Mouse (Mus musculus) heart, embryonic 11.5 days (tissue): ENCODE measurements at regions not wholly inside any gene's neighbourhood (a gene's known extent, or its start where the extent isn't known, plus 50 kb on each side); places are given as distances from the start of the nearest gene placed in this dataset.
A peak's percentile ranks its signal among the peaks of the same experiment; 100 is the strongest.

Experiments
- ATAC-seq: fragments of 200-750 bp; cut with Nextera tagmentation; replicated peaks from 2 replicates; pipeline ENCODE4 v1.8.0; 2017; ENCODE audit warnings: moderate library complexity; ENCODE audit not compliant: insufficient number of reproducible peaks, low FRiP score, low TSS enrichment
- H3K27ac ChIP-seq: fragments of 300-500 bp; sonication (generic); 2 replicates; pipeline ENCODE4 v1.5.1; 2014; ENCODE audit warnings: mild to moderate bottlenecking, low read depth, low read length
- H3K27me3 ChIP-seq: fragments of 300-500 bp; sonication (generic); 2 replicates; pipeline ENCODE4 v1.6.1; 2014; ENCODE audit warnings: mild to moderate bottlenecking, low read length, mixed read lengths; ENCODE audit not compliant: control insufficient read depth, insufficient read depth
- H3K36me3 ChIP-seq: fragments of 300-500 bp; sonication (generic); 2 replicates; pipeline ENCODE4 v1.6.1; 2014; ENCODE audit warnings: mild to moderate bottlenecking, low read length, moderate library complexity, mixed read lengths; ENCODE audit not compliant: control insufficient read depth, insufficient read depth
- H3K4me1 ChIP-seq: fragments of 300-500 bp; sonication (generic); 2 replicates; pipeline ENCODE4 v1.6.1; 2014; ENCODE audit warnings: low read length; ENCODE audit not compliant: control insufficient read depth, insufficient read depth
- H3K4me2 ChIP-seq: fragments of 300-500 bp; sonication (generic); 2 replicates; pipeline ENCODE4 v1.6.1; 2014; ENCODE audit warnings: mild to moderate bottlenecking, moderate library complexity
- H3K4me3 ChIP-seq: fragments of 300-500 bp; sonication (generic); 2 replicates; pipeline ENCODE4 v1.5.1; 2014; ENCODE audit warnings: low read depth, low read length
- H3K9ac ChIP-seq: fragments of 300-500 bp; sonication (generic); 2 replicates; pipeline ENCODE4 v1.6.1; 2014; ENCODE audit warnings: mild to moderate bottlenecking, low read depth, low read length, moderate library complexity
- H3K9me3 ChIP-seq: fragments of 300-500 bp; sonication (generic); replicated peaks from 2 replicates; pipeline ENCODE4 v1.6.1; 2016; ENCODE audit warnings: low read length; ENCODE audit not compliant: control insufficient read depth
- WGBS: fragments of 180-500 bp; shearing (Covaris S2); extraction: QIAGEN DNeasy Blood & Tissue Kit; methylation state at CpG from one replicate; pipeline ENCODE4 v1.1.7; 2014; ENCODE audit not compliant: insufficient replicate concordance; 5-methylcytosine and 5-hydroxymethylcytosine counted together

GRCm38 (mm10) chr7:71556473-71556872, 205.2 kb upstream of the Gm10295 start:
- Histone ChIP-seq H3K9me3 (no peaks in the 10 kb centered on the region), H3K27me3 (no peaks in the 10 kb centered on the region), H3K4me3 (no peak overlapping the region), H3K4me2 (no peak overlapping the region), H3K27ac (no peak overlapping the region), H3K9ac (no peak overlapping the region), H3K4me1 (no peaks in the 10 kb centered on the region), H3K36me3 (no peaks in the 10 kb centered on the region)
- 85% methylated on average over 5 of the region's 5 CpGs for WGBS
- ATAC-seq: no peak

GRCm38 (mm10) chr7:71555476-71555875, 204.2 kb upstream of the Gm10295 start:
- no peaks in the 10 kb centered on the region for H3K27me3 ChIP-seq

GRCm38 (mm10) chr7:71546606-71547213, 195.4 kb upstream of the Gm10295 start:
- H3K9me3 ChIP-seq: no peaks in the 10 kb centered on the region
- no peak overlapping the region for H3K27ac ChIP-seq
- no peak overlapping the region for H3K4me2 ChIP-seq
- no peaks in the 10 kb centered on the region for H3K36me3 ChIP-seq
- ATAC-seq: no peak
- no peak overlapping the region for H3K9ac ChIP-seq
- 72% methylated on average over 6 of the region's 6 CpGs for WGBS
- H3K27me3 ChIP-seq: no peaks in the 10 kb centered on the region
- H3K4me3 ChIP-seq: no peak overlapping the region
- no peaks in the 10 kb centered on the region for H3K4me1 ChIP-seq

More at GRCm38 (mm10) chr7:71555476-71555875, 204.2 kb upstream of the Gm10295 start:
- no peaks in the 10 kb centered on the region for H3K4me1 ChIP-seq
- no peak overlapping the region for H3K9ac ChIP-seq
- no peaks in the 10 kb centered on the region for H3K36me3 ChIP-seq
- no peak overlapping the region for H3K27ac ChIP-seq
- no peak overlapping the region for H3K4me2 ChIP-seq
- WGBS: 79% methylated on average over 3 of the region's 3 CpGs
- H3K4me3 ChIP-seq: no peak overlapping the region
- no peak for ATAC-seq
- H3K9me3 ChIP-seq: no peaks in the 10 kb centered on the region

- Histone ChIP-seq H3K4me2 (no peak overlapping the region), H3K4me1 (no peaks in the 10 kb centered on the region), H3K27ac (no peak overlapping the region), H3K4me3 (no peak overlapping the region), H3K9me3 (no peaks in the 10 kb centered on the region), H3K27me3 (no peaks in the 10 kb centered on the region), H3K9ac (no peak overlapping the region), H3K36me3 (no peaks in the 10 kb centered on the region)
- ATAC-seq: no peak
- WGBS: 60% methylated on average over 2 of the region's 2 CpGs
Observed at GRCm38 (mm10) chr7:71541467-71541866, 190.2 kb upstream of the Gm10295 start.

- 20% methylated on average over 5 of the region's 5 CpGs for WGBS
- H3K4me1 ChIP-seq: peaks cover 5% of the 10 kb centered on the region
- H3K4me3 ChIP-seq: no peak overlapping the region
- H3K9me3 ChIP-seq: no peaks in the 10 kb centered on the region
- no peaks in the 10 kb centered on the region for H3K36me3 ChIP-seq
- H3K27me3 ChIP-seq: no peaks in the 10 kb centered on the region
- no peak for ATAC-seq
- H3K27ac ChIP-seq: no peak overlapping the region
- H3K4me2 ChIP-seq: no peak overlapping the region
- no peak overlapping the region for H3K9ac ChIP-seq
Observed at GRCm38 (mm10) chr7:71533109-71533508, 181.8 kb upstream of the Gm10295 start.

- no peak for ATAC-seq
- 0 out of 2 replicates have a peak overlapping the region, but pooled peaks have one; percentile 16 for H3K9ac ChIP-seq
- no peaks in the 10 kb centered on the region for H3K9me3 ChIP-seq
- H3K4me3 ChIP-seq: no peak overlapping the region
- H3K27me3 ChIP-seq: no peaks in the 10 kb centered on the region
- 9% methylated on average over 6 of the region's 6 CpGs for WGBS
- H3K27ac ChIP-seq: peak overlapping the region; percentile 18
- H3K36me3 ChIP-seq: no peaks in the 10 kb centered on the region
- H3K4me1 ChIP-seq: peaks cover 5% of the 10 kb centered on the region
- H3K4me2 ChIP-seq: peak overlapping the region; percentile 52
Observed at GRCm38 (mm10) chr7:71531496-71531895, 180.2 kb upstream of the Gm10295 start.

- no peak overlapping the region for H3K4me3 ChIP-seq
- no peak overlapping the region for H3K4me2 ChIP-seq
- H3K9ac ChIP-seq: no peak overlapping the region
- H3K9me3 ChIP-seq: no peaks in the 10 kb centered on the region
- H3K4me1 ChIP-seq: peaks cover 5% of the 10 kb centered on the region
- H3K27me3 ChIP-seq: no peaks in the 10 kb centered on the region
- no peaks in the 10 kb centered on the region for H3K36me3 ChIP-seq
- ATAC-seq: no peak
- peak overlapping the region; percentile 24; the same call in 1 of the 2 replicates for H3K27ac ChIP-seq
- 74% methylated on average over 4 of the region's 4 CpGs for WGBS
Observed at GRCm38 (mm10) chr7:71530922-71531321, 179.6 kb upstream of the Gm10295 start.

GRCm38 (mm10) chr7:71526152-71526551, 174.9 kb upstream of the Gm10295 start:
- no peak overlapping the region for H3K9ac ChIP-seq
- H3K9me3 ChIP-seq: no peaks in the 10 kb centered on the region
- no peaks in the 10 kb centered on the region for H3K4me1 ChIP-seq
- H3K27me3 ChIP-seq: no peaks in the 10 kb centered on the region
- no peak overlapping the region for H3K4me2 ChIP-seq
- WGBS: 76% methylated on average over 2 of the region's 2 CpGs
- H3K36me3 ChIP-seq: no peaks in the 10 kb centered on the region
- no peak overlapping the region for H3K4me3 ChIP-seq
- no peak for ATAC-seq
- no peak overlapping the region for H3K27ac ChIP-seq

- no peak overlapping the region for H3K4me3 ChIP-seq
- H3K27me3 ChIP-seq: no peaks in the 10 kb centered on the region
- H3K4me1 ChIP-seq: no peaks in the 10 kb centered on the region
- no peak for ATAC-seq
- H3K9ac ChIP-seq: no peak overlapping the region
- H3K36me3 ChIP-seq: no peaks in the 10 kb centered on the region
- H3K9me3 ChIP-seq: no peaks in the 10 kb centered on the region
- no peak overlapping the region for H3K4me2 ChIP-seq
- H3K27ac ChIP-seq: no peak overlapping the region
Observed at GRCm38 (mm10) chr7:71524577-71525126, 173.4 kb upstream of the Gm10295 start.
